Mouse (Mus musculus): ENCODE data around the gene Igf1r.

Gene Igf1r

GRCm38 (mm10) chr7:68117567-68117966 lies 164.9 kb downstream of the Igf1r start:
- DNase-seq (ENCODE audit: low read depth, low spot score) = no peak

- DNase-seq (ENCODE audit: low read depth, low spot score) = no peak
Observed at GRCm38 (mm10) chr7:68117981-68118380, 165.4 kb downstream of the Igf1r start.

- no peak for DNase-seq (ENCODE audit: low read depth, low spot score)
Observed at GRCm38 (mm10) chr7:68119605-68120004, 167.0 kb downstream of the Igf1r start.

- DNase-seq (ENCODE audit: low read depth, low spot score) = no peak
Observed at GRCm38 (mm10) chr7:68122418-68122817, 169.8 kb downstream of the Igf1r start.

- no peak for DNase-seq (ENCODE audit: low read depth, low spot score)
Observed at GRCm38 (mm10) chr7:68125347-68125746, 172.7 kb downstream of the Igf1r start.

- no peak for DNase-seq (ENCODE audit: low read depth, low spot score)
Observed at GRCm38 (mm10) chr7:68127799-68128261, 175.2 kb downstream of the Igf1r start.

GRCm38 (mm10) chr7:68128271-68128674 lies 175.6 kb downstream of the Igf1r start:
- no peak for DNase-seq (ENCODE audit: low read depth, low spot score)

- peak; percentile 98 for DNase-seq (ENCODE audit: low read depth, low spot score)
Observed at GRCm38 (mm10) chr7:68129077-68129511, 176.5 kb downstream of the Igf1r start.

- DNase-seq (ENCODE audit: low read depth, low spot score) = peak; percentile 81
Observed at GRCm38 (mm10) chr7:68129546-68130253, 177.1 kb downstream of the Igf1r start.

- no peak for DNase-seq (ENCODE audit: low read depth, low spot score)
Observed at GRCm38 (mm10) chr7:68130950-68131580, 178.4 kb downstream of the Igf1r start.

GRCm38 (mm10) chr7:68133679-68134078 lies 181.1 kb downstream of the Igf1r start:
- DNase-seq (ENCODE audit: low read depth, low spot score) = no peak

- no peak for DNase-seq (ENCODE audit: low read depth, low spot score)
Observed at GRCm38 (mm10) chr7:68134948-68135347, 182.3 kb downstream of the Igf1r start.

GRCm38 (mm10) chr7:68136056-68136455 lies 183.4 kb downstream of the Igf1r start:
- no peak for DNase-seq (ENCODE audit: low read depth, low spot score)

- DNase-seq (ENCODE audit: low read depth, low spot score) = no peak
Observed at GRCm38 (mm10) chr7:68139384-68139783, 186.8 kb downstream of the Igf1r start.

GRCm38 (mm10) chr7:68140041-68140807 lies 187.6 kb downstream of the Igf1r start:
- no peak for DNase-seq (ENCODE audit: low read depth, low spot score)

- no peak for DNase-seq (ENCODE audit: low read depth, low spot score)
Observed at GRCm38 (mm10) chr7:68144266-68144665, 191.6 kb downstream of the Igf1r start.

GRCm38 (mm10) chr7:68148297-68149048 lies 195.8 kb downstream of the Igf1r start:
- DNase-seq (ENCODE audit: low read depth, low spot score) = no peak

- DNase-seq (ENCODE audit: low read depth, low spot score) = no peak
Observed at GRCm38 (mm10) chr7:68151892-68152291, 199.3 kb downstream of the Igf1r start.

- DNase-seq (ENCODE audit: low read depth, low spot score) = no peak
Observed at GRCm38 (mm10) chr7:68152458-68152857, 199.8 kb downstream of the Igf1r start.

GRCm38 (mm10) chr7:68153269-68153668 lies 200.6 kb downstream of the Igf1r start:
- no peak for DNase-seq (ENCODE audit: low read depth, low spot score)

GRCm38 (mm10) chr7:68154588-68154987 lies 202.0 kb downstream of the Igf1r start:
- DNase-seq (ENCODE audit: low read depth, low spot score) = no peak
